Mouse (Mus musculus) cerebellum, adult 18-20 months (tissue): Measurements from ENCODE around the gene Ciz1.
A peak's percentile ranks its signal among the peaks of the same experiment; 100 is the strongest.
"Not testable (repeated sequence)": the region's sequence is repeated elsewhere in the genome, so short reads cannot be mapped to it uniquely, and the experiment has no call there.

ENCODE experiments used
- DNase-seq, 2 experiments: peaks; one replicate each; pipeline ENCODE4 v3.0.0; 2021

Ciz1 gene

DNA sequence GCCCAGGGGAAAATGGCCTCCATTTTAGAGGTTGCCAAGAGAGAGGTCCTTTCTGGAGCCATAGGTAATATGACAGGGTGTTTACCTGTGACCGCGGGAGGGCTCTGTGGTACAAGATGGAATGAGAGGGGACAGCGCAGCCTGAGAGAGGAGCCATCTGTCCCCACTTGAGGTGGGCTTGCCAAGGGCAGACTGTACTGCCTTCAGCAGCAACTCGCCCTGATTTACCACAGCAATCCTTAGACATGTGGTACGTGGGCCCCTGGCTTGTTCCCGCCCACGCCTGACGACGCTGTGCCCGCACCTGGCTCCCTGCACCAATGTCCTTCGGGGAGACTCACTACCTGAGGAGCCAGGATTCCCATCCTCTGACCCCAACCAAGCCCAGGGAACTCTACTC is 3.8 kb upstream of the Ciz1 start:
- peak; percentile 78 for DNase-seq

DNA sequence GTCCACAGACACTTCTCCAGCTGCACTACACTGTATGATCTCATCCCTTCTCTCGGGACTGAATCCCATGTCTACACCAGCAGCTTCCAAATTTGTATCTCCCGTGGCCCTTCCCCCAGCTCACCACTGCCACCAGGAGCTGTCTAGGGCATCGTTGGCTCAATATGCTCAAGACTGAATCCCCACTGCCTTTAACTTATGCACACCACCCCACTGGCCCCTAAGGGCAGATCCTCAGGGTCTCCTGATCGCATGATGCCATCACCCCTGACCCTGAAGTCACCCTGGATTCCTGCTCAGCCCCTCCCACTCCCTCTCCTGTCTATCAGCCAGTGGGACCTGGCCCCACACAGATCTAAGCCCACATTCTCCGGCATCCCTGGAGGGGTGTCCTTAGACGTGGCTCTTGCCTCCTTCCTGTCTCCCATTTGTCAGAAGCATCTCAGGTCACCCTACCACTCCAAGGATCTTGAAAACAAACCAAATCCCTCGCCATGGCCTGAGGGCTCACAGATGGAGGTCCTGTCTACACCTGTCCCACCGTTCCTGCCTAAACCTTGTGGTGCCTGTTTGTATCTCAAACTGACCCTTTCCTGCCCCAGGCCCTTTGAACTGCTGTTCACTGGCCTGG is 2.4 kb upstream of the Ciz1 start:
- peak; percentile 49 to 50 for DNase-seq

DNA sequence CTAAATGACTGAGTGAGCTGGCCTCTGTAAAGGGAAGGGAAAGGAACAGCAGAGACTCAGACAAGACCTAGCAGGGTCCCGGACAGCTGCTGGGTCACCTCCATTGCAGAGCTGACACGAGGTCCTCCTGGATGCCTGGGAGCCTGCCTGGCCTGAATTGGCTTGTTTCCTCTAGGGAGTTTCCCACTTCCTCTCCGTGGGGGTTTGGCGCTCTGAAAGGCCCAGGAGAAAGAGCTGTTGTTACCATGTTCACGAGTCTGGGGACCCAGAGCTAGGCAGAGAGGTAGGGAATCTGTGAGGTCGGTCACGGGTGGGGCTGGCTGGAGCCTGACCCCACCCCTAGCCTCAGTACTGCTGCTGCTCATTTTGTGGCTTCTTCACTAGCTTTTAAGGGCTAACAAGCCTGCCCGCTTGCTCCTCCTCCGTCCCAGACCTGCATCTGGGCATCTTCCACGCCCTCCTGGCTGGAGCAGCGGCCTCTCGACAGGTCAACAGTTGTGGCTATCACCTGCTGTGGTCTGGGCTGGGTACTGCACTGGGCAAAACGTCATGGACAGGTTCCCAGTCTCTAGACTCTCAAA is 1.6 kb upstream of the Ciz1 start:
- DNase-seq = peak; percentile 68 to 69

DNA sequence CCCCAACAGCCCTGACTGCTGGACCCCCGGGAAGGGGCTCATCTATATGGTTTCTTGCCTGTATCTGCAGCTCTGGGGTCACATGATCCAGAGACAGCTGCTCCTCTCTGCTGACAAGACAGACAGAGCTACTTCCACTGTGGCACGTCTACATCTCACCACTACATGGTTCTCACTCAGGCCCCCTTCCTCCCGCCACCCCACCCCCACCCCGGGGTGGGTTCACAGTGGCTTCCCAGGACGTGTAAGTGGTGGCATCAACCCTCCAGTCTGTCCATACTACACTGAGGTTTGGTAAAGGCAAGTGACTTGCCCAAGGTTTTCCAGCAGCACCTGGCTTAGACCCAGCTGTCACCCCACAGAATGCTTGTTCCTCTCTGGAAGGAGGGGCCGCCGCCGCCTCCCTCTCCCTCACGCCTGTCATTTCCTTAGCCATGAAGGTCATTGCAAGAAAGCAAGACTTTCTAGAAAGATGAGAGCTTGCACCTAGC is 611 bp upstream of the Ciz1 start:
- DNase-seq = peak; percentile 73 to 74

DNA sequence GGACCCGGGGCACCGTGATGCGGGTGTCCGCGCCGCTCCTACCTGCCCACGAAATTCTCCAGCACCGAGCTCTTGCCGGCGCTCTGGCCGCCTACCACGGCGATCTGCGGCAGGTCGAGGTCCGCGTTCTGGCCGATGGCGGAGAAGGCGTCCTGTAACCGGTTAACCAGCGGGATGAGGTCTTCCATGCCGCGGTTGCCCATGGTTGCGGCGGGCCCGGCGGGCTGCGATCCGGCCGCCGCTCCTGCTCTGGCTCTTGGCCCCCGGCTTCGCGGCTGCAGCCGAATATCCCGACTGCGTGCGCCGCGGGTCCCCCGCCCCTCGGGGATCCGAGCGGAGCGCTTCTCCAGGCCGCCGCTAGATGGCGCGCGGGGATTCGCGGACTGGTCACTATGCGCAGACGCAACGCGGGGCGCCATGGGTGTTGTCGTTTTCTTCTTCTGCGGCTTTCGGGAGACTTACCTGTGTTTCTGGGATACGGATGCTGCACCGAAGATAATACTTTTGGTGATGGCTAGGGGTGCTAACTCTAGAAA is 948 bp downstream of the Ciz1 start, which contains the start of gene Dnm1:
Gene Dnm1 (minus strand): TSS at position 332 of the 536 bp plus-strand sequence.
- peak; percentile 93 to 99 for DNase-seq

DNA sequence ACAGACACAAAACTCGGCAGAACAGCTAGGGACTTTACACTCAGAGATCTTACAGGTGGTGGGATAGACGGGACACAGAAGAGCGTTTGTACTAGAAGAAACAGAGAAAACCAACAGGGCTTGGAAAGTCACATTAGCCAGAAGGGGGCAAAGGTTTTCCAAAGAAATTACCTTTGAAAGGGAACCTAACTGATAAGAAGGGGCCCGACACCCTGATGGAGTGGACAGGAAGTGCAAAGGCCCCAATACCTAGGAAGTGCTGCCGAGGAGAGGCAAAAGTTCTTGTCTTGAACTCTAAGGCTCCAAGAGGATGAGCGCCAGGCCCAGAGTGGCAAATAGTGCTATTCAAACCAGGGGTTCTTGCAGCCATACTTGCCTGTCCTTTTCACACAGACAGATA is 1.7 kb downstream of the Ciz1 start:
- no peak for DNase-seq

DNA sequence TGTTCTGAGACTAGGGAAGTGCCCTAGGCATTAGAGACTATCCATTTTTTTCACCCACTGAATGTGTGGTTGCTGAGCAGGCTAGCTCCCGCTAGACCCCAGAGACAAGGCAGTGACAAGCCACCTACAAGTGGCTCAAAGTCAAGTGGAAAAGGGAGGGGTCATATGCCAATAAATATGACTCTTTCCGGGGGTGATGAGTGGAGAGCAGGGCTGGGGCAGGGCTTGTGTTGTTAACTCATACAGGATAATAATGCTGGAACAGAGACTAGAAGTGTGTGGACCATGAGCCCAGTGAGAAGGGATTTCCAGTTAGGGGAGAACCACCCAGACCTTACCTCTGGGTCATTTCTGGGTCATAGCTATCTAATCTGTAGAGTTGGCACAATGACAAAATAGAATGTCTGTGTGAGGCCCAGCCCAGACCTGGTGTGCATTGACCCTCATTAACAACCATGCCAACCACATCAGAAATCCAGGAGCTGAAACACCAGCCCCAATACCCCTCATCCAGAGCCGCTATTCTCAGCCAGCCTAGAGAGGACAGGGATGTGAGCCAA is 2.3 kb downstream of the Ciz1 start:
- DNase-seq = no peak

DNA sequence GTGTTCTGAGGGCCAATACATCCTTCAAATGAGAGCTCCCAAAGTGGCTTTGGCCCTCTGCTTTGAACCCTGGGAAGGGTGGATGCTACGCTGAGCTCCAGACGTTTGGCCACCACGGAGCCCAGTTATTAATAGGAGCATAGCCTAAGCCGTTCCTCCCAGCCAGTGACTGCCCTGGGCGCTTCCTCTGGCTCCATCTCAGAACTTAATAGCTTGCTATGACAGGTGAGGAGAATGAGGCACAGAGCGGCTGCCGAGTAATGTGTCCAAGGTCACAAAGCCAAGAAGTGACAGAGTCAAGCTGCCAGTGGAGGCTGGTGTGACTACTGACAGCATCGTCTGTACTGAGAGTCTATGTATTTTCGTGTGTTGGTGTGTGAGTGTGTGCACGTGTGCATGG is 4.1 kb downstream of the Ciz1 start:
- DNase-seq = no peak

DNA sequence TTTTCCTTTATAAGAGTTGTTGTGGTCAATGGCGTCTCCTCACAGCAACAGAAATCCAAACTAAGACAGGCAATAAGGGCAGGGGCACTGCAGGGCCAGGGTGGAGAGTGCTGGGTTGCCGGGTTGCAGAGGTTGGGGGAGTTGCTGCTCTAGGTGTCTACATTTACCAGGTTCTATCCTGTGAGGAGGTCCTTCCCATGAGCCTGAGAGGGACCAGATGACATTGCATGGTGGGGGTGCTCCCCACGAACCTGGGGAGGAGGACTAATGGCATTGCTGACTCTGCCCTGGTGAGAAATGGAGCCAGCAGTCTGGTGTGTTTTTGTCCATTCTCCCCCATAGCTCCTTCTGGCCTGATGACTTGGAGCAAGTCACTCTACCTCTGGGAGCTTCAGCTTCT is 5.6 kb downstream of the Ciz1 start:
- DNase-seq = no peak

DNA sequence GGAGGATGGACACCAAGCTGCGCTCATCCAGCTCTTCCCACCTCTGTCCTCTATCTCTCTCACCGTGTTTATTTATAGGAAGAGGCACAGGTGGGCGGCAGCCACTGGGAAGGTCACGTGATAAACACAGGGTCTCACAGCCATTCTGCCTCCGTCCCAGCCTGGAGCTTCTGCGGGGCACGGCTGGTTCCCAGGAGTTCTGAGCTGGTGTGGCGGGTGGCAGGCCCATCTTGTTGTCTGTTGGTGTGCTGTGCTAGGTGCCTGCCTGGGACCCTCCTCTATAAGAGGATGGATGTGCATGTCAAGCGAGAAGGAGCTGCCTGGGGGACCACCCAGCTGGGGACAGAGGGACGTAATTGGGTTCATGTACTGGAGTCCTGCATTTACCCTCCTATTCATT is 6.3 kb downstream of the Ciz1 start:
- DNase-seq = no peak

DNA sequence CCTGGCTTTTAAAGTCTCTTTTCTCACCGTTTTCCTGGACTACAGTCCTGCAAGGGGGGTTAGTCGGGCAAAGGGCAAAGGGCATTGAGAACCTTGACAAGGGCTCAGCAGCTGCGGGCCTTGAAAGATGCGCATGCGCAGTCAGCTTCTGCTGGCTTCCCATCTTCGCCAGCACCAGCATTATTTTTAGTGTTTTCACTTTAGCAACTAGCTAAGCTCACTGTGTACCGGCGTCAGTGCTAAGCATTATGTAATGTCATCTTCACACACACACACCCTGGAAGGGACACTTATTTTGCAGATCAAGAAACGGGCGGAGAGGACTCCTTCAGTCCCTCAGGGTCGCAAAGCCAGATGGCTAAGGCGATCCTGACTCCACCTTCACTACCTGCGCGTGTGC is 8.6 kb downstream of the Ciz1 start:
- peak; percentile 82 to 88 for DNase-seq

DNA sequence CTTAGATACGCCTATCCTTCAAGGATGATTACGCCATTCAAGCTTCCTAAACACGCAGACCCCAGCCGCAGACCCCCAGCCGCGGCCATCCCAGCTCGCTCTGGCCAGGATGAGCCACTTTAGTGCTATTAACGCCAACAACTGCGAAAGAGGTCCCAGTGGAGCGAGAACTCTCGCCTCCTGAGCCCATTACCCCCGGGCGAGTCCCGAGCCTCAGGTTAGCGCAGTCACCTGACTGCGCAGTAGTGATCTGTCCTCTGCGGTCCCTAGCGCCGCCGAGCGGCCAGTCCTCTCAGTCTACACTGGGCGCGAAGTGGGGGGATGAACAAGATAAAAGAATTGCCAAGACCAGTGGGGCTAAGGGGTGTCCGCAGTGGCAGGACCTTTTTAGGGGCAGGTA is 9.3 kb downstream of the Ciz1 start:
- DNase-seq = peak; percentile 90 to 92

DNA sequence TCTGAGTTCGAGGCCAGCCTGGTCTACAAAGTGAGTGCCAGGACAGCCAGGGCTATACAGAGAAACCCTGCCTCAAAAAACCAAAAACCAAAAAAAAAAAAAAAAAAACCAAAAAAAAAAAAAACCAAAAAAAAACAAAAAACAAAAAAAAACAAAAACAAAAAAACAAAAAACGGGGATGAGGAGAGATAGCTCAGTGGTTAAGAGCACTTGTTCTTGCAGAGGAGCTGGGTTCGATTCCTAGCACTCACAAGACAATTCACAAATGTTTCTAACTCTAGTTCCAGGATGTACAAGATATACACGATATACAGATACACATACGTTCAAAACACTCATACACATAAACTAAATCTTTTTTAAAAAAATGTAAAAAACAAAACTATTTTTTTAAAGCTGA is 10.1 kb downstream of the Ciz1 start:
- DNase-seq = not testable (repeated sequence)

DNA sequence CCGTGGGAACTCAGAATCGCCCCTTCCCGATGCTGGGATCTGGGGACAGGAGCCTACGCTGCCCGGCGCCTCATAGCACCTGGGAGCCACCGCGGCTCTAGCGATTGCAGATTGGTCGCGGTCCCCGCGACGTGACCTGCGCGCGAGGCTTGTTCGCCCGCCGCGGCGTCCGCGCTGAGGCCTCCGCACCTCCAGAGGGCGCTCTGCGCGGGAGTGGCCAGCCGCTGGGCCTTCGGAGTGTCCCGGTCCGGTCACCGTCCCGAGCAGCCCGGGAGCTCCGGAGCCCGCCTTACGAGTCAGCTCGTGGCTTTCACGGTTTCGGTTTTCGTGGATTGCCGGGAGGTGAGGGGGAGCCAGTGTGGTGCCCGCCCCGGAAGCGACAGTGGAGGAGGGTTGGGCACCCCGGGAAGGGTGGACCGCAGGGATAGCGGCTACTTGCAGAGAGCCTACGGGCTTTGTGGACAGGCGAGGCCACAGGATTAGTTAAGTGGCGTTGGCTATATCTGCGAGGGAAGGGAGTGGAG is 10.8 kb downstream of the Ciz1 start:
- DNase-seq = peak; percentile 89 to 98

DNA sequence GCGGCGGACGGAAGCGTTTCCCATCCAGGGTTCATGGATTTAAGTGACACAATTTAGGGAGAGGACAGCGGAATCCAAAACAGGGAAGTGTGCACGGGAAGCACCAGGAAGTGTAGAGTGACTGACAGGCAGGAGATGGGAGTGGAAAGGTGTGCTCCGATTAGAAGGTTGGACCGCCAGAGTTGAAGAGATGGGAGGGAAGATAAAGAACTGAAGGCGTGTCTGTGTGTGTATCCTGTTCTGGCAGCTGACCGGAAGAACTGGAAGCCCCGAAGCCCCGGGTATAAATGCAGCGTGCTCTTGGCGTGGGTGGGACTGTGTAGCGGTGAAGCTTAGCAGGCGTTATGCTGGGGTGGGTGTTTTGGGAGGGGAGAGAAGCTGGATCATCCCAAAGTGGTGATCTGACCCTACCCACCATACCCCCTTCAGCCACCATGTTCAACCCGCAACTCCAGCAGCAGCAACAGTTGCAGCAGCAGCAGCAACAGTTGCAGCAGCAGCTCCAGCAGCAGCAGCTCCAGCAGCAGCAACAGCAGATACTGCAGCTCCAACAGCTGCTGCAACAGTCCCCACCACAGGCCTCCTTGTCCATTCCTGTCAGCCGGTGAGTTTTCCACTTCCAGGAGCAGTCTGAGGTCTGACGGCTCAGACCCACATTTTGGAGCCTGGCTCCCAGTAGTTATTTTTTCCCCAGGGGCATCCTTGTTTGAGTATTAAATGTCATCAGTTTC is 11.4 kb downstream of the Ciz1 start:
- peak in 1 of 2 experiments; percentile 35 for DNase-seq

DNA sequence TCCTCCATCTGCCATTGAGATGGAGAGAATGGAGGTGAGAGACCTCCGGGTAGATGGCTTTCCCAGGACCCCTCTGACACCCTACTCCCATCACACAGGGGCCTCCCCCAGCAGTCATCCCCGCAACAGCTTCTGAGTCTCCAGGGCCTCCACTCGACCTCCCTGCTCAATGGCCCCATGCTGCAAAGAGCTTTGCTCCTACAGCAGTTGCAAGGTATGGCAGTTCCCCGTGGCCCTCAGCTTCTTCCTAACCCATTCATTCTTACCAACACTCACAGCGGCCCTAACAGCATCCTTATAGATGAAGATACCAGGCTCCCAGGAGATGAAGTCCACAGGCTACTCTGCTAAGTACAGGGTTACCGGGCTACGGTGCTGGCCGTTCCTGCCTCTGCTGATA is 12.0 kb downstream of the Ciz1 start:
- DNase-seq = no peak

DNA sequence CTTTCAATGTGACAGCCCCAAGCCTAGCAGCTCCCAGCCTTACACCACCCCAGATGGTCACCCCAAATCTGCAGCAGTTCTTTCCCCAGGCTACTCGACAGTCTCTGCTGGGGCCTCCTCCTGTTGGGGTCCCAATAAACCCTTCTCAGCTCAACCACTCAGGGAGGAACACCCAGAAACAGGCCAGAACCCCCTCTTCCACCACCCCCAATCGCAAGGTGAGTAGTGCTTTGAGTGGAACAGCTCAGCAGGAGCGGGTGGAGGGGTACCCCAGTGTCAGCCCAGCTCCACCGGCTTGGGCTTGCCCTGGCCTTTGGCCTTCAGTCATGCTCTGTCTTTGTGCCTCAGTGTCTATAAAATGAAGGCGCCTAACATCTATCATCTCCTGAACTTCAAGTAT is 15.2 kb downstream of the Ciz1 start:
- no peak for DNase-seq

DNA sequence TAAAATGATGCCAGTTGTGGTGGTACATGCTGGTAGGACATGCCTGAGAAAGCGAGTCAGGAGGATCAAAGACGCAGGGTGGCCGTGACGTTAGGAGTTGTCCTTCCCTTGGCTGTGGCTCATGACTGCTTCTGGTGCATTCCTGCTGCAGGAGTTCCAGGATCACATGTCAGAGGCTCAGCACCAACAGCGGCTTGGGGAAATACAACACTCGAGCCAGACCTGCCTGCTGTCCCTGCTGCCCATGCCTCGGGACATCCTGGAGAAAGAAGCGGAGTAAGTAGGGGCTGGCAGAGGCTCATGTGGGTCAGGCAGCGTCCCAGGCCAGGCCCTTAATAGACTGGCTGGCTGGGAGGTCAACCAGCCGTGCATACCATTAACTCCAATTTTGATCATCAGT is 22.1 kb downstream of the Ciz1 start:
- DNase-seq = no peak

DNA sequence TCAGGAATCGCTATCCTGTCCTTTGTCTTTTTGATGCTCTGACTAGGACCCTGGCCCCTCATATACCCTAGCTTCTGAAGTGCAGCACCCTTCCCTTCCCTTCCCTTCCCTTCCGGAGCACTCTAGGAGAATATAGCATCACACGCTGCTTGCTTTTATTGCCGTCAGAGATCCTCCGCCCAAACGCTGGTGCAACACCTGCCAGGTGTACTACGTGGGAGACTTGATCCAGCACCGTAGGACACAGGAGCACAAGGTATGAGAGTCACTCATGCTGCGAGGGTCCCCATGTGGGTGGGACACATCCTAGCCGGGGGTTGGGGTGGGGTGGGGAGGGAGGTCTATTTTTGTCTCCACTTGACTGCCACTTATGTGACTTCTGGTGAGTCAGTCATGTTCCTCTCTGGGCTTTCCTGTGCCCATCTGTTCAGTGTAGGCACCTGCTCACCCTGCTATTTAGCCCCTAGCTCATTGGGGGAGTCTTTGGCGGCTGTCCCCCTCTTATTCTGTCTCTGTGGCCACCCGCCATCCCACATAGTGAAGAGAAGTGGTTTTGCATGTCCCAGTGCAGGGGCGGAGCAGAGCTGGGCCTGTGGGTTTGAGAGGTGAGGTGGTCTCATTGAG is 23.3 kb downstream of the Ciz1 start:
- DNase-seq = no peak

DNA sequence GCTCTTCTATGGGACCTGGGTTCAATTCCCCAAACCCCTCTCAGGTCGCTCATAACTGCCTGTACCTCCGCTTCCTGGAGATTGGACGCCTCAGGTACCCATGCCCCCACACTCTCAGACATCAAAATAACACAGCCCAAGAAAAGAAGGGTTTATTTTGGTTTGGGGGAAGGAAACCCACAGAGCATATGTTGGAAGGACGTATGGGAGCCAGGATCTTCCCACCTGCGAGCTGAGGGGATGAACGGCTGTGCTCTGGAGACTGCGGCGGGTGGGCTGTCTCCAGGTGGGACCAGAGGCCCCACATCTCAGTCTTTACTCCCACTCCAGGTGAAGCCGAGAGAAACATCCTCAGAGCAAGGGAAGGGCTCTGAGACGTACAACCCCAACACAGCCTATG is 24.8 kb downstream of the Ciz1 start:
- DNase-seq = no peak

DNA sequence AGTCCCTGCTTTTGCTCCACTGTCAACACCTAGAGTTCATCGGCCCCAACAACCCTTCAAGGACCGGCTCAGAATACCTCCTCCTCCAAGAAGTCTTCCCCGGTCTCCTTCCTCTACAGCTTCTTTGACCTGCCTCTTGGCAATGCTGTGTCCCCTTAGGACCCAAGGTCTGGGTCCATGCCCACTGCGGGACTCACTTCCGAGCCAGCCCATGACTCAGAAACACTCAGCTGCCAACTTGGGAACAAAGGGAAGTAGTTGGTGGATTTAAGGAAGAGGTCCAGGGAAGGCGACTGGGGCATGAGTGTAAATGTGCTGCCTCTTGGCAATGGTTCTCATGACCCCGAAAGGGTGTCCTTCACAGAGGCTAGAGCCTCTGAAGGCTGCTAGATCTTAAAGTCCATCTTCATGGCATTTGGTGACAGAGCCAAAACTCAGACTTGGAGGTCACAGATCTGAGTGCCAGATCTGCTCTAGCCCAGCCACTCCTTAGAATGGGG is 27.9 kb downstream of the Ciz1 start:
- DNase-seq = no peak

DNA sequence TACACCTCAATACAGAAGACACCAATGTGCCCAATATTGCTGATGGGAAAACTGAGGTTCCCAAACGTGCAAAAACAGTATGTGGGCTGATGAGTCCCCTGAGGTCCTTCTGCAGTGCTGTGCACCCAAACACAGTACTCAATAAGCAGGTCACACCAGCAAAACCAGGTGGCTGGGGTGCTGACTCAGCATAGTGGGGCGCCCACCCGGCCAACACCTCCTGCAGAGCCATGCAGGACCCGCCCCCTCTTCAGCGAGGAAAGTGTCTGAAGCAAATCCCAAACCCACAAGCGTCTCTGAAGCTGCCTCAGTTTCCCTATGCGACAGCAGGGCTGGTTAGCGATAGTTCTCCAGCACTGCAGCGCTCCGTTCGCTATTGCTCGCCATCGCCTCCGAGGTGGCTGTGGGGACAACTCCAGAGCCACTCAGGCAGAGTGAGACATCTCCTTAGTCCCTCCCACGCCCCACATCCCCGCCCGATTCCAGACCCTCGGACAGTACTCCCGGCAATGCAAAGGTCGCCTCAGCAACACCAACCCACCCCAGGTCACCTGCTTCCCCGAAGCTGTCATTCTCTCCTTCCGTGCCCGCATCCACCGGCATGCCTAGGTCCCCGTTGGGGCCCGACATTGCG is 29.1 kb downstream of the Ciz1 start:
- DNase-seq = no peak
